Mouse (Mus musculus) heart, embryonic 11.5 days (tissue): ENCODE measurements around the gene Tmem191c. TPM values are rescaled to one million over a fixed set of nuclear protein-coding genes. Genes with fewer than 3 reads are reported as not detected.

Experiments
- ATAC-seq: fragments of 200-750 bp; cut with Nextera tagmentation; replicated peaks from 2 replicates; pipeline ENCODE4 v1.8.0; 2017; ENCODE audit warnings: moderate library complexity; ENCODE audit not compliant: insufficient number of reproducible peaks, low FRiP score, low TSS enrichment
- H3K27ac ChIP-seq: fragments of 300-500 bp; sonication (generic); 2 replicates; pipeline ENCODE4 v1.5.1; 2014; ENCODE audit warnings: mild to moderate bottlenecking, low read depth, low read length
- H3K27me3 ChIP-seq: fragments of 300-500 bp; sonication (generic); 2 replicates; pipeline ENCODE4 v1.6.1; 2014; ENCODE audit warnings: mild to moderate bottlenecking, low read length, mixed read lengths; ENCODE audit not compliant: control insufficient read depth, insufficient read depth
- H3K36me3 ChIP-seq: fragments of 300-500 bp; sonication (generic); 2 replicates; pipeline ENCODE4 v1.6.1; 2014; ENCODE audit warnings: mild to moderate bottlenecking, low read length, moderate library complexity, mixed read lengths; ENCODE audit not compliant: control insufficient read depth, insufficient read depth
- H3K4me1 ChIP-seq: fragments of 300-500 bp; sonication (generic); 2 replicates; pipeline ENCODE4 v1.6.1; 2014; ENCODE audit warnings: low read length; ENCODE audit not compliant: control insufficient read depth, insufficient read depth
- H3K4me2 ChIP-seq: fragments of 300-500 bp; sonication (generic); 2 replicates; pipeline ENCODE4 v1.6.1; 2014; ENCODE audit warnings: mild to moderate bottlenecking, moderate library complexity
- H3K4me3 ChIP-seq: fragments of 300-500 bp; sonication (generic); 2 replicates; pipeline ENCODE4 v1.5.1; 2014; ENCODE audit warnings: low read depth, low read length
- H3K9ac ChIP-seq: fragments of 300-500 bp; sonication (generic); 2 replicates; pipeline ENCODE4 v1.6.1; 2014; ENCODE audit warnings: mild to moderate bottlenecking, low read depth, low read length, moderate library complexity
- H3K9me3 ChIP-seq: fragments of 300-500 bp; sonication (generic); replicated peaks from 2 replicates; pipeline ENCODE4 v1.6.1; 2016; ENCODE audit warnings: low read length; ENCODE audit not compliant: control insufficient read depth
- WGBS: fragments of 180-500 bp; shearing (Covaris S2); extraction: QIAGEN DNeasy Blood & Tissue Kit; methylation state at CpG from one replicate; pipeline ENCODE4 v1.1.7; 2014; ENCODE audit not compliant: insufficient replicate concordance; 5-methylcytosine and 5-hydroxymethylcytosine counted together
- polyA plus RNA-seq: library from polyadenylated mRNA; unstranded; fragments of >200 nt; fragmentation: Nextera tagmentation; extraction: Ambion mirVana; gene quantifications from 2 replicates; pipeline ENCODE4 v1.2.1, GENCODE M21; 2014

The Tmem191c gene
- polyA plus RNA-seq, 1 experiment from 2014 or later, result 4.9 TPM

GRCm38 (mm10) chr16:17239409-17239808 is 36.5 kb upstream of the Tmem191c start:
- no peaks in the 10 kb centered on the region for H3K27me3 ChIP-seq
- H3K9me3 ChIP-seq, result no peaks in the 10 kb centered on the region
- 66% methylated on average over 2 of the region's 2 CpGs for WGBS
- no peak overlapping the region for H3K4me2 ChIP-seq
- no peak for ATAC-seq
- H3K4me1 ChIP-seq, result peaks cover 53% of the 10 kb centered on the region
- H3K27ac ChIP-seq, result no peak overlapping the region
- no peaks in the 10 kb centered on the region for H3K36me3 ChIP-seq
- H3K4me3 ChIP-seq, result no peak overlapping the region
- H3K9ac ChIP-seq, result no peak overlapping the region

DNA sequence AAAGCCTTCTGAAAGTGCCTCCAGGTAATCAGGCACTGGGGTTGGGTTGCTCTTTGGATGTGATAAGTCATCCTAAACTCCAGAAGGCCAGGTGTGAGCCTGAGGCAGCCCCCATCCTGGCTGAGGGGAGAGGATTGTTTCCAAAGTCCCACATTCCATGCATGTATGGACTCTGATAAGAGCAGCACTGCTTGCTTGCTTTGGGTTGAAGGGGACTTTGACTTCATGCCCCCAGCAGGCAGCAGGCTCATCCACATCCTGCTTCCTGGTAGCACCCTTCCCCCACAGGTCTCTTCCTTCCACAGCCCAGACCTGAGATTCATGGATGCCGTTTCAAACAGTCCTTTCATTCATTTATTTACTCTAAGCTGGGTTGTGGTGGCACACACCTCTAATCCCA is 32.1 kb upstream of the Tmem191c start:
- H3K9me3 ChIP-seq, result no peaks in the 10 kb centered on the region
- 26% methylated on average over 1 of the region's 1 CpGs for WGBS
- ATAC-seq, result no peak
- no peak overlapping the region for H3K4me3 ChIP-seq
- H3K4me1 ChIP-seq, result peaks cover 42% of the 10 kb centered on the region
- H3K27me3 ChIP-seq, result no peaks in the 10 kb centered on the region
- no peak overlapping the region for H3K27ac ChIP-seq
- H3K9ac ChIP-seq, result no peak overlapping the region
- no peak overlapping the region for H3K4me2 ChIP-seq
- no peaks in the 10 kb centered on the region for H3K36me3 ChIP-seq

DNA sequence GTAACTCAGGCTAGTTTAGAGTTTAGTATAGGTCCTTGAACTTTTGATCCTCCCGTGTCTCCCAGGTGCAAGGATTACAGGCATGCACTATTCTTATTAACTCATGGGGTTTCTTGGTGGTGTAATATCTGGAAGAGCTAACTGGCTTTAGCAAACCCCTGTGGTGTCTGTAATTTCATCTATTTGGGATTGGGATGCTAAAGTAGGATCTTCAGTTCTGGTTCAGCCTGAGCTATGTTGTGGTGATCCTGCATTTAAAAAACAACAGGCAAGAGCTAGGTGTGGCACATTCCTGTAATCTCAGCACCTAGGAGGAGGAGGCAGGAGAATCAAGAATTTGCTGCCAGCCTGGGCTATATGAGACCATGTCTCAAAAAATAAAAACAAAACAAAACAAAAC is 30.9 kb upstream of the Tmem191c start:
- 67% methylated on average over 1 of the region's 1 CpGs for WGBS
- H3K4me2 ChIP-seq, result no peak overlapping the region
- no peak overlapping the region for H3K27ac ChIP-seq

DNA sequence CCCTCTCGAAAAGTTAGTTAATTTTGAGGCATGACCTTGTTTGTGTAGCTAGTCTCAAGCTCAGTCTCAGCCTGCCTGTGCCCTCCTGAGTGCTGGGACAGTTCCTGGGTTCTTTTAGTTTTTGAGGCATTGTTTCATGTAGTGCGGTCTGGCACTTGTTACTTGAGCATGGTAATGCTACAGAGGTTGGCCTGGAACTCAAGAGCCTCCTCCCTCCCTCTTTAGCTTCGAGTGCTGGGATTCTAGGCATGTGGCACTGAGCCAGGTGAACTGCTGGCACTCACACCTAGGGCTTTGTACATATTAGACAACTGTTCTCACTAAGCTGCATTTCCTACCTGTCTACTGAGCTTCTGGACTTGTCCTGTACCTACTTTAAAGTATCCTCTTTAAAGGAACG is 28.1 kb upstream of the Tmem191c start:
- Histone ChIP-seq H3K4me3 (no peak overlapping the region), H3K27me3 (no peaks in the 10 kb centered on the region), H3K4me1 (peaks cover 51% of the 10 kb centered on the region), H3K9me3 (no peaks in the 10 kb centered on the region), H3K36me3 (no peaks in the 10 kb centered on the region), H3K4me2 (no peak overlapping the region), H3K9ac (no peak overlapping the region), H3K27ac (peak overlapping the region; percentile 57; the same call in 1 of the 2 replicates)
- WGBS, result 60% methylated on average over 4 of the region's 4 CpGs
- ATAC-seq, result no peak

More for the DNA sequence above, 30.9 kb upstream of the Tmem191c start:
- no peaks in the 10 kb centered on the region for H3K36me3 ChIP-seq
- no peaks in the 10 kb centered on the region for H3K27me3 ChIP-seq
- no peak for ATAC-seq
- H3K9me3 ChIP-seq, result no peaks in the 10 kb centered on the region
- peaks cover 42% of the 10 kb centered on the region for H3K4me1 ChIP-seq
- no peak overlapping the region for H3K9ac ChIP-seq
- no peak overlapping the region for H3K4me3 ChIP-seq

DNA sequence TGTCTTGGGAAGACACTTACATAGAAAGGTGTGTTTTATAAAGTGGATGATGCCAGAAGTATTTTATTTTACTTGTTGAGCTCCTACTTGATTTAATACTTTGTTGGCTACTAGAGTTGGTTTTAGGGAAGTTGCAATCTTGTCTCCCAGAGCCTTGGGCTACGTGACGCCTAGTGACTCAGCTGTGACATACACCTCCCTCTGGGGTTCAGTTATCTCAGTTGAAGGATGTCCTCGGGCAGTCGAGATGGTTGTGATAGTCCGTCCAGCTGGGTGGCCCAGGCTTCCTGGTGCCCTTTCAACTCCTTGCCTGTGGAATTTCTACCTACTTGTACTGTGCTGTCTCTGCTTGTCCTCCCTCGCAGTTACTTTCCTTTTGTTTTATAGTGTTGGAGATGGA is 26.7 kb upstream of the Tmem191c start:
- Histone ChIP-seq H3K36me3 (no peaks in the 10 kb centered on the region), H3K4me1 (peaks cover 55% of the 10 kb centered on the region), H3K27me3 (no peaks in the 10 kb centered on the region), H3K9ac (no peak overlapping the region), H3K9me3 (no peaks in the 10 kb centered on the region), H3K4me2 (peak overlapping the region; percentile 11; the same call in 1 of the 2 replicates), H3K4me3 (no peak overlapping the region), H3K27ac (no peak overlapping the region)
- no peak for ATAC-seq
- WGBS, result 22% methylated on average over 6 of the region's 6 CpGs

DNA sequence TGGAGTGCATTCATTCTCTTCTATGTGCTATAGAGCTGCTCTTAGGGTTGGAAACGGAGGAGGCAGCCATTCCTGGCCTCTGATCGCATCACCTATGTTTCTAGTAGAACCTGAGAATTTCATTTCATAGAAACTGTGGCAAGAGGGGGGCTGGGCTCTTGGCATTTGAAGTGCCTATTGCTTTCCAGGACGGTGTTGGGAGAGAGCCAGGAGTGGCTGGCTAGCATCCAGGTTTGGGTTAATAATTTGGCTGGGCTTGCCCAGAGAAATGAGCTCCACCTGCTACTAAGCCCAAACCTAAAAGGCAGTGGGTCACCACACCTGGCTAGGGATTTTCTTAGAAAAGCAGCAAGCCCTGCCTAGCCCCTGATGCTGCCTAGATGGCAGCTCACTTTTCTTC is 24.3 kb upstream of the Tmem191c start:
- 70% methylated on average over 3 of the region's 3 CpGs for WGBS
- Histone ChIP-seq H3K4me3 (no peak overlapping the region), H3K4me2 (no peak overlapping the region), H3K36me3 (no peaks in the 10 kb centered on the region), H3K9ac (no peak overlapping the region), H3K27me3 (no peaks in the 10 kb centered on the region), H3K27ac (no peak overlapping the region), H3K4me1 (peaks cover 63% of the 10 kb centered on the region), H3K9me3 (no peaks in the 10 kb centered on the region)
- ATAC-seq, result no peak

GRCm38 (mm10) chr16:17252086-17252726 is 23.7 kb upstream of the Tmem191c start:
- 63% methylated on average over 3 of the region's 3 CpGs for WGBS
- no peaks in the 10 kb centered on the region for H3K27me3 ChIP-seq
- H3K36me3 ChIP-seq, result peaks cover 3% of the 10 kb centered on the region; the same call in 1 of the 2 replicates
- no peak overlapping the region for H3K4me3 ChIP-seq
- H3K9me3 ChIP-seq, result no peaks in the 10 kb centered on the region
- ATAC-seq, result no peak
- peaks cover 61% of the 10 kb centered on the region for H3K4me1 ChIP-seq
- H3K4me2 ChIP-seq, result no peak overlapping the region
- H3K9ac ChIP-seq, result no peak overlapping the region
- no peak overlapping the region for H3K27ac ChIP-seq

DNA sequence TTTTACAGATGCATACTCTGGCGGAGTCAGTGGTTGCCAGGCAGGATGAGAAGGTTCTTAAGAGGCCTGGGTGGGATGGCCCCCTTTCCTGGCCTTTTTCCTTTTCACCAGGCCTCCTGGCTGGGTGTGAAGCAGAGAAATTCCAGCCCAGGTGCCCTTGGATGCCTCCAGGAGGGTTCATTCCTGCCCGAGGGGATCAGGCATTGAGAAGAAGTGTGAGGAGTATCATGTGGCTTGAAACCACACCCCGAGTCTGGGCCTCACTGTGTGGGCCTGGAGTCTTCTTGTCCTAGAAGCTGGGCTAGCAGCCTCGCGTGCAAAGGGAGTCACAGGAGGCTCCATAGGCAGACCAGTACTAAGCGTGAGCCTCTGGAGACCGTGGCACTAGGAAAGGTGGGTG is 23.0 kb upstream of the Tmem191c start:
- Histone ChIP-seq H3K4me1 (peaks cover 55% of the 10 kb centered on the region), H3K36me3 (peaks cover 8% of the 10 kb centered on the region), H3K27me3 (no peaks in the 10 kb centered on the region), H3K4me3 (no peak overlapping the region), H3K9me3 (no peaks in the 10 kb centered on the region), H3K9ac (no peak overlapping the region), H3K27ac (no peak overlapping the region), H3K4me2 (no peak overlapping the region)
- 0 out of 2 replicates have a peak, but pooled peaks have one; percentile 31 for ATAC-seq
- WGBS, result 39% methylated on average over 7 of the region's 7 CpGs

DNA sequence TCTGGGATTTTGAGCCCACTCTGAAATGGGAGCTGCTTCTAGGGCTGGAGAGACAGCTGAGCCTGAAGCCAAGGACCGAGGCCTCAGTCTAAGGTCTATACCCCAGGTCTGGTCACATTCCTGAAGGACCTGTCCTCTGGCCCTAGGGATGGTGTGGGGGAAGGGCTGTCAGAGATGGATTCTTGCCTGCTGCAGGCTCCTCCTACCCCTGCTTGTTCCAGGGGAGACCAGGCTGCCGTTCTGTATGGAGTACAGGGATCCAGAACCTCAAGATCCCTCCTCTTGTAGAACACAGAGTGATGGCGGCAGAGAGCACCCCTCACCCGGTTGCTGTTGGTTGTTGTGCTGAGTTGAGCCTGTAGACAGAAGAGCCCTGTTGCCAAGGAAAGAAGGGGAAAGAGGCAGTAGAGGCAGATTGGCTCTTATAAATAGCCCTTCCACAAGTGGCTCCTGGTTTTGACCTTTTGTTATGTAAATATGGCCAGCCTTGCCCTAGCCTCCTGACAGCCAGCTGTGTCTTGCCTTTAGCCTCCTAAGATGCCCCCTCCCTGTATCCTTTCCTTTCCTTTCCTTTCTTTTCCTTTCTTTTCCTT is 21.8 kb upstream of the Tmem191c start:
- Histone ChIP-seq H3K27me3 (no peaks in the 10 kb centered on the region), H3K9me3 (no peaks in the 10 kb centered on the region), H3K27ac (no peak overlapping the region; the same call in 1 of the 2 replicates), H3K4me1 (peaks cover 51% of the 10 kb centered on the region), H3K4me2 (peak overlapping the region; percentile 41), H3K36me3 (peaks cover 17% of the 10 kb centered on the region), H3K9ac (peak overlapping the region; percentile 24), H3K4me3 (no peak overlapping the region)
- ATAC-seq, result no peak
- WGBS, result 20% methylated on average over 4 of the region's 4 CpGs
